Mouse (Mus musculus) liver, embryonic 16.5 days (tissue): Measurements from ENCODE around the gene Cdon. TPM values are rescaled to one million over a fixed set of nuclear protein-coding genes. Genes with fewer than 3 reads are reported as not detected.

Source experiments
- ATAC-seq: fragments of 200-750 bp; cut with Nextera tagmentation; 2 replicates; pipeline ENCODE4 v1.8.0; 2017; ENCODE audit warnings: low read depth, mild to moderate bottlenecking, moderate number of reproducible peaks, moderate library complexity
- H3K27ac ChIP-seq: fragments of 300-500 bp; sonication (generic); 2 replicates; pipeline ENCODE4 v1.5.1; 2014; ENCODE audit warnings: mild to moderate bottlenecking, low read length
- H3K27me3 ChIP-seq: fragments of 300-500 bp; sonication (generic); 2 replicates; pipeline ENCODE4 v1.6.1; 2014; ENCODE audit warnings: low read depth, low read length, mixed read lengths; ENCODE audit not compliant: control insufficient read depth, insufficient read depth
- H3K36me3 ChIP-seq: fragments of 300-500 bp; sonication (generic); 2 replicates; pipeline ENCODE4 v1.6.1; 2014; ENCODE audit warnings: mild to moderate bottlenecking; ENCODE audit not compliant: control insufficient read depth, insufficient read depth
- H3K4me1 ChIP-seq: fragments of 300-500 bp; sonication (generic); 2 replicates; pipeline ENCODE4 v1.6.1; 2014; ENCODE audit warnings: low read depth, low read length, mixed read lengths; ENCODE audit not compliant: control insufficient read depth
- H3K4me2 ChIP-seq: fragments of 300-500 bp; sonication (generic); 2 replicates; pipeline ENCODE4 v1.6.1; 2014; ENCODE audit warnings: low read depth, low read length, mixed read lengths
- H3K4me3 ChIP-seq: fragments of 300-500 bp; sonication (generic); 2 replicates; pipeline ENCODE4 v1.5.1; 2014; ENCODE audit warnings: low read depth, mild to moderate bottlenecking, low read length
- H3K9ac ChIP-seq: fragments of 300-500 bp; sonication (generic); 2 replicates; pipeline ENCODE4 v1.6.1; 2014; ENCODE audit warnings: low read depth, low read length
- H3K9me3 ChIP-seq: fragments of 300-500 bp; sonication (generic); replicated peaks from 2 replicates; pipeline ENCODE4 v1.6.1; 2016; ENCODE audit warnings: low read length; ENCODE audit not compliant: control insufficient read depth
- WGBS: fragments of 180-500 bp; shearing (Covaris S2); extraction: QIAGEN DNeasy Blood & Tissue Kit; methylation state at CpG from one replicate; pipeline ENCODE4 v1.1.7; 2014; ENCODE audit not compliant: insufficient replicate concordance; 5-methylcytosine and 5-hydroxymethylcytosine counted together
- polyA plus RNA-seq: library from polyadenylated mRNA; unstranded; fragments of >200 nt; fragmentation: Nextera tagmentation; extraction: Ambion mirVana; gene quantifications from 2 replicates; pipeline ENCODE4 v1.2.1, GENCODE M21; 2015

Cdon gene
- polyA plus RNA-seq, 1 experiment from 2014 or later = 0.30 TPM

- no peaks in the 10 kb centered on the region for H3K4me1 ChIP-seq
- WGBS = 62% methylated on average over 5 of the region's 5 CpGs
- H3K36me3 ChIP-seq = no peaks in the 10 kb centered on the region
- H3K4me3 ChIP-seq = no peak overlapping the region
- no peak overlapping the region for H3K9ac ChIP-seq
- no peaks in the 10 kb centered on the region for H3K27me3 ChIP-seq
- H3K9me3 ChIP-seq = no peaks in the 10 kb centered on the region
- ATAC-seq = no peak
- no peak overlapping the region for H3K27ac ChIP-seq
- H3K4me2 ChIP-seq = no peak overlapping the region
Observed at GRCm38 (mm10) chr9:35523541-35523940, 102.6 kb downstream of the Cdon start.

GRCm38 (mm10) chr9:35523941-35524411 lies 103.0 kb downstream of the Cdon start:
- ATAC-seq = no peak
- H3K4me1 ChIP-seq = no peaks in the 10 kb centered on the region
- no peaks in the 10 kb centered on the region for H3K36me3 ChIP-seq
- no peaks in the 10 kb centered on the region for H3K27me3 ChIP-seq
- H3K9me3 ChIP-seq = no peaks in the 10 kb centered on the region
- no peak overlapping the region for H3K9ac ChIP-seq
- no peak overlapping the region for H3K27ac ChIP-seq
- H3K4me3 ChIP-seq = no peak overlapping the region
- no peak overlapping the region for H3K4me2 ChIP-seq
- 19% methylated on average over 7 of the region's 7 CpGs for WGBS

GRCm38 (mm10) chr9:35529141-35529540 lies 108.2 kb downstream of the Cdon start:
- ATAC-seq = no peak
- no peaks in the 10 kb centered on the region for H3K9me3 ChIP-seq
- H3K36me3 ChIP-seq = no peaks in the 10 kb centered on the region
- H3K4me2 ChIP-seq = no peak overlapping the region
- no peak overlapping the region for H3K4me3 ChIP-seq
- H3K27me3 ChIP-seq = no peaks in the 10 kb centered on the region
- WGBS = 39% methylated on average over 3 of the region's 3 CpGs
- no peaks in the 10 kb centered on the region for H3K4me1 ChIP-seq
- H3K27ac ChIP-seq = no peak overlapping the region
- no peak overlapping the region for H3K9ac ChIP-seq

GRCm38 (mm10) chr9:35529796-35530195 lies 108.9 kb downstream of the Cdon start:
- H3K27me3 ChIP-seq = no peaks in the 10 kb centered on the region
- no peaks in the 10 kb centered on the region for H3K9me3 ChIP-seq
- ATAC-seq = no peak
- no peaks in the 10 kb centered on the region for H3K4me1 ChIP-seq
- H3K36me3 ChIP-seq = no peaks in the 10 kb centered on the region
- H3K9ac ChIP-seq = no peak overlapping the region
- no peak overlapping the region for H3K27ac ChIP-seq
- no peak overlapping the region for H3K4me3 ChIP-seq
- no peak overlapping the region for H3K4me2 ChIP-seq
- WGBS = 26% methylated on average over 1 of the region's 1 CpGs

GRCm38 (mm10) chr9:35533266-35533665 lies 112.3 kb downstream of the Cdon start:
- H3K9ac ChIP-seq = no peak overlapping the region
- no peak overlapping the region for H3K4me3 ChIP-seq
- H3K36me3 ChIP-seq = no peaks in the 10 kb centered on the region
- H3K27me3 ChIP-seq = no peaks in the 10 kb centered on the region
- no peak for ATAC-seq
- no peaks in the 10 kb centered on the region for H3K9me3 ChIP-seq
- WGBS = 55% methylated on average over 9 of the region's 9 CpGs
- no peaks in the 10 kb centered on the region for H3K4me1 ChIP-seq
- H3K27ac ChIP-seq = no peak overlapping the region
- no peak overlapping the region for H3K4me2 ChIP-seq

GRCm38 (mm10) chr9:35535110-35535509 lies 114.2 kb downstream of the Cdon start:
- Histone ChIP-seq H3K9ac (no peak overlapping the region), H3K4me1 (no peaks in the 10 kb centered on the region), H3K9me3 (no peaks in the 10 kb centered on the region), H3K27me3 (no peaks in the 10 kb centered on the region), H3K27ac (no peak overlapping the region), H3K36me3 (no peaks in the 10 kb centered on the region), H3K4me2 (no peak overlapping the region), H3K4me3 (no peak overlapping the region)
- peak; percentile 50; the same call in 1 of the 2 replicates for ATAC-seq
- 8% methylated on average over 2 of the region's 2 CpGs for WGBS

GRCm38 (mm10) chr9:35535876-35536275 lies 114.9 kb downstream of the Cdon start:
- no peak overlapping the region for H3K4me2 ChIP-seq
- WGBS = 32% methylated on average over 4 of the region's 4 CpGs
- H3K36me3 ChIP-seq = no peaks in the 10 kb centered on the region
- ATAC-seq = no peak
- H3K9me3 ChIP-seq = no peaks in the 10 kb centered on the region
- no peak overlapping the region for H3K4me3 ChIP-seq
- no peaks in the 10 kb centered on the region for H3K4me1 ChIP-seq
- H3K27me3 ChIP-seq = no peaks in the 10 kb centered on the region
- no peak overlapping the region for H3K27ac ChIP-seq
- H3K9ac ChIP-seq = no peak overlapping the region

- Histone ChIP-seq H3K4me3 (no peak overlapping the region), H3K36me3 (no peaks in the 10 kb centered on the region), H3K4me2 (no peak overlapping the region), H3K9ac (no peak overlapping the region), H3K27ac (no peak overlapping the region), H3K4me1 (no peaks in the 10 kb centered on the region), H3K9me3 (no peaks in the 10 kb centered on the region), H3K27me3 (no peaks in the 10 kb centered on the region)
- WGBS = 62% methylated on average over 13 of the region's 13 CpGs
- ATAC-seq = no peak
Observed at GRCm38 (mm10) chr9:35539001-35539750, 118.2 kb downstream of the Cdon start.

GRCm38 (mm10) chr9:35541024-35541423 lies 120.1 kb downstream of the Cdon start:
- 62% methylated on average over 5 of the region's 5 CpGs for WGBS
- no peak overlapping the region for H3K27ac ChIP-seq

More at GRCm38 (mm10) chr9:35541024-35541423, 120.1 kb downstream of the Cdon start:
- H3K9me3 ChIP-seq = no peaks in the 10 kb centered on the region
- no peaks in the 10 kb centered on the region for H3K36me3 ChIP-seq
- ATAC-seq = no peak
- H3K9ac ChIP-seq = no peak overlapping the region
- no peak overlapping the region for H3K4me3 ChIP-seq
- H3K27me3 ChIP-seq = no peaks in the 10 kb centered on the region
- H3K4me1 ChIP-seq = no peaks in the 10 kb centered on the region
- no peak overlapping the region for H3K4me2 ChIP-seq
